Mouse (Mus musculus) G1E (cell line): Measurements from ENCODE around the gene Ramp2.

ENCODE experiments used
- CTCF ChIP-seq: IDR thresholded peaks from 2 replicates; pipeline ENCODE4 v1.5.1; 2012; ENCODE audit warnings: low read depth, low read length, inconsistent platforms, mixed read lengths
- GATA1 ChIP-seq: IDR thresholded peaks from 2 replicates; pipeline ENCODE4 v1.6.1; 2012; ENCODE audit warnings: borderline replicate concordance, low read length, inconsistent platforms, mixed read lengths
- GATA2 ChIP-seq: IDR thresholded peaks from 2 replicates; pipeline ENCODE4 v1.6.1; 2012; ENCODE audit warnings: low read depth, low read length, inconsistent platforms, borderline replicate concordance
- POLR2AphosphoS5 ChIP-seq: IDR thresholded peaks from 2 replicates; pipeline ENCODE4 v1.6.1; 2012; ENCODE audit warnings: low read depth, low read length, inconsistent platforms; ENCODE audit not compliant: insufficient replicate concordance
- TAL1 ChIP-seq: conservative IDR thresholded peaks from 2 replicates; pipeline ENCODE4 v1.6.1; 2012; ENCODE audit warnings: low read depth, low read length, inconsistent platforms, mixed read lengths

- no peak for TF ChIP-seq CTCF
- no peak for TF ChIP-seq GATA1
- TF ChIP-seq POLR2AphosphoS5: no peak
- no peak for TF ChIP-seq TAL1
- TF ChIP-seq GATA2: no peak
These were observed 16.6 kb downstream of the Ramp2 start for GRCm38 (mm10) chr11:101262272-101262967.
